Mouse (Mus musculus) limb, embryonic 10.5 days (tissue): ENCODE measurements around the gene Pga5. TPM values are rescaled to one million over a fixed set of nuclear protein-coding genes. Genes with fewer than 3 reads are reported as not detected.
A peak's percentile ranks its signal among the peaks of the same experiment; 100 is the strongest.

Experiments
- DNase-seq: peaks from one replicate; pipeline ENCODE4 v3.0.0-alpha.2; 2017; ENCODE audit warnings: low spot score
- H3K27ac ChIP-seq: fragments of 300-500 bp; sonication (generic); 2 replicates; pipeline ENCODE4 v1.5.1; 2016; ENCODE audit warnings: mild to moderate bottlenecking
- H3K27me3 ChIP-seq: fragments of 300-500 bp; sonication (generic); 2 replicates; pipeline ENCODE4 v1.6.1; 2016; ENCODE audit warnings: low read depth, mild to moderate bottlenecking; ENCODE audit not compliant: poor library complexity, severe bottlenecking
- H3K36me3 ChIP-seq: fragments of 300-500 bp; sonication (generic); 2 replicates; pipeline ENCODE4 v1.6.1; 2016; ENCODE audit warnings: mild to moderate bottlenecking, moderate library complexity
- H3K4me1 ChIP-seq: fragments of 300-500 bp; sonication (generic); 2 replicates; pipeline ENCODE4 v1.6.1; 2016
- H3K4me3 ChIP-seq: fragments of 300-500 bp; sonication (generic); 2 replicates; pipeline ENCODE4 v1.5.1; 2016; ENCODE audit warnings: mild to moderate bottlenecking, moderate library complexity
- H3K9me3 ChIP-seq: fragments of 300-500 bp; sonication (generic); replicated peaks from 2 replicates; pipeline ENCODE4 v1.6.1; 2016; ENCODE audit warnings: mild to moderate bottlenecking
- WGBS: fragments of 180-500 bp; shearing (Covaris S2); methylation state at CpG from one replicate; pipeline ENCODE4 v1.1.7; 2016; 5-methylcytosine and 5-hydroxymethylcytosine counted together
- polyA plus RNA-seq: library from polyadenylated mRNA; unstranded; fragments of >200 nt; fragmentation: Nextera tagmentation; extraction: Ambion mirVana; gene quantifications from 2 replicates; pipeline ENCODE4 v1.2.1, GENCODE M21; 2016

Pga5 gene
- polyA plus RNA-seq, 1 experiment from 2014 or later: not detected

DNA sequence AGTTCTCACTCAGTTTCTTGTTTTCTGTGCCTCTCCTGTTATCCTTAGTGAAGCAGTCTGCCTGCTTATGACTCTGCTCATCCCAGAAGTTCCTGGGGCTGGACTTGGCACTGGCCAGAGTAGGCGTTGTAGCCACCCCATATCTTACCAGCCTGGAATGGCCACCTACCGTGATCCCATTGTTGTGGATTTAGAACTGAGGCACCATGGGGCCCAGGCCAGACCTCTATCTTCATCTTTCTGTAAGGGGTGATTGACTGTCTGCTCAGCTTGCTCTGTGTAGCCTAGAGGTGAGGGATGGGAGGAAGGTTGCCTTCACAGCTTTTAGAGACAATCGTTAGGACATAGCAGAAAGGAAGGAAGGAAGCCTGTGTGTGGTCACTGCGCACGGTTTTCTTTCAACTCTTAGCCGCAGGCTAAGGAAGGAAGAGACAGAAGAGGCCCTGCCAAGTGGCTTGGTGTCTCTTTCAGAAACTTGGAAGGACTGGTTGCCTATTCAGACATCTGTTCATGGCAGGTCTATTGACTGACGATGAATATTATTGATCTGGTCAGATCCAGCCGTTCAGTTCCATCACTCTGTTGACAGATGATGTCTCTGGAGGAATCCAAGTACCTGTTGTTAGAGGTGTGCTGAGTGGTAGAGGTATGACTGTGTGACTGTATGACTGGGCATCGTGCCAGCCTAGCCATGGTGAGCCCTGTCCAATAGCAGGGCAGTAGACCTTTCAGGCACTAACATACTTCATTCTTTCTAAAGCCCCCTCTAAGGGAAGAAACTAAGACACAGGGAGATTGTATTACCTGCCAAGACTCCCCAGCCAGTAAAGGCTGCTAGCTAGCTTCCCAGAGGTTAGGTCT is 20.5 kb upstream of the Pga5 start:
- Histone ChIP-seq H3K4me3 (no peak overlapping the region), H3K27me3 (no peaks in the 10 kb centered on the region), H3K9me3 (no peaks in the 10 kb centered on the region), H3K27ac (no peak overlapping the region), H3K4me1 (peaks cover 45% of the 10 kb centered on the region), H3K36me3 (no peaks in the 10 kb centered on the region)
- no peak for DNase-seq
- 83% methylated on average over 9 of the region's 9 CpGs for WGBS

DNA sequence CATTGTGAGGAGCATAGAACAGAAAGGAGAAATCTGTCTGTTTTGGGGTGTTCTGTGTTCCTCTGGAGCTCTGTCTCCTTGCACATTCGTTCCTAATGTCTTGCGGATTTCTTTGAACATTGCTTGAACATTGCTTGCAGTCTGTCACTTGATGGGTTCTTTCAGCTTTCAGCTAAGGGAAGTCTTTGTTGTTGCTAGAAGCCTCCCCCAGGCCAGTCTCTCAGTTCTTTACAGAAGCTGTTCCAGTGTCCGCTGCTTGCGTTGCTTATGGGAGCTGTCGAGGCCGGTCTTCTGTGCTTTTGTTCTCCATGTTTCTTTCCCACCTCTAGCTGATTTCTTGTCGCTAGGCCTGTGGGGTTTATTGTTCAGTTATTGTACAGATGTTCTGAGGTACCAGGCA is 17.9 kb upstream of the Pga5 start:
- DNase-seq: no peak
- no peak overlapping the region for H3K4me3 ChIP-seq
- 82% methylated on average over 7 of the region's 7 CpGs for WGBS
- H3K27me3 ChIP-seq: no peaks in the 10 kb centered on the region
- peaks cover 34% of the 10 kb centered on the region for H3K4me1 ChIP-seq
- H3K36me3 ChIP-seq: 0 out of 2 replicates have a peak, but pooled peaks cover 3% of the 10 kb centered on the region
- no peaks in the 10 kb centered on the region for H3K9me3 ChIP-seq
- H3K27ac ChIP-seq: no peak overlapping the region

DNA sequence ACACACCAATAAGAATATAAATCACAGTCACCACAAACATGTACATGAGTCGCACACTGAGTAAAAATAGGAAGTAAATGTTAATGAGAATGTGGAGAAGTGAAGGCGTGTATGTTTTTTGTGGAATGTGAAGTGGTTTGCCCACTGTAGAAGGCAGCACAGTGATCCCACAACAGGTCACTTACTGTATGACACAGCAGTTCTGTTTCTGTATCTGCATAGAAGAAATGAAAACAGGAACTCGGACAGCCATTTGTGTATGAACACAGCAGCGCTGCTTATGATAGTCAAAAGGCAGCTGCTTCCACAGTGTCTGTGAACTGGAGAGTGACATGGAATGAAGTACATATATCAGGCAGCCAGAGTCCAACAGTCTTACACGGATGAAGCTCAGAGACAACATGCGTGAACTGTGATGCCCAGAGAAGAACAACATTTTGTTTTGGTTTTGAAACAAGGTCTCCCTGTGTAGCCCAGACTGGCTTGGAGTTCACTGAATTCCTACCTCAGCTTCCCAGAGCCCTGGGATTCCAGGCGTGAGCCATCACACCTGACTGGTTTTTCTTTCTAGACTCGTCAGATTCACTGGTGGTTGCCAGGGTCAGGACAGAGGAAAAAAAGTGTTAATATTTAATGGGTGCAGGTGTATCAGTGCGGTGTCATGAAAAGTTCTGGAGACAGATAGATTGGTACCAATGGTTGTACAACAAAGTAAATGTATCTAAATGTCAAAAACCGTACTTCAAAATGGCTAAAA is 16.2 kb upstream of the Pga5 start:
- Histone ChIP-seq H3K27me3 (no peaks in the 10 kb centered on the region), H3K4me1 (peaks cover 39% of the 10 kb centered on the region), H3K4me3 (no peak overlapping the region), H3K9me3 (no peaks in the 10 kb centered on the region), H3K36me3 (0 out of 2 replicates have a peak, but pooled peaks cover 3% of the 10 kb centered on the region), H3K27ac (no peak overlapping the region)
- 91% methylated on average over 10 of the region's 10 CpGs for WGBS
- DNase-seq: no peak

DNA sequence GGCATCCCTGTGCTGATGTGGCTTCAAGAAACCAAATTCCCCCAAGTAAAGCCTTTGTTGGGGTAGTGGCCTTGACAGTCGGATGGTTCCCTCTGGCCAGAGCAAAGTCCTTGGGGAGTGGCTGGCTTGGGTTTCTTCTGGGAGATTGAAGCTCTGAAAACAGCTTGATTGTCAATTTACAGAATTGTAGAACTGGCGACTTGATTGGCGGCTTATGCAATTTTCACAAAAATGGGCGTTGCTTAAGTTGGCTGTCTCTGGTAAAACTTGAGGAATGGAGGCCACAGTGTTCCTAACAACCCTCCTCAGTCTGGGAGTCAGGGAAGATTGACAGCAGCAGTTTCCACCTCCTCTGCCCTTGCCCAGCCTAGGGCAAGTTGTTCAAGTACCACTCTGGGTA is 14.5 kb upstream of the Pga5 start:
- no peaks in the 10 kb centered on the region for H3K9me3 ChIP-seq
- no peak for DNase-seq
- 0 out of 2 replicates have a peak, but pooled peaks cover 3% of the 10 kb centered on the region for H3K36me3 ChIP-seq
- WGBS: 92% methylated on average over 4 of the region's 4 CpGs
- no peak overlapping the region for H3K27ac ChIP-seq
- H3K4me1 ChIP-seq: peaks cover 40% of the 10 kb centered on the region
- H3K27me3 ChIP-seq: no peaks in the 10 kb centered on the region
- no peak overlapping the region for H3K4me3 ChIP-seq

DNA sequence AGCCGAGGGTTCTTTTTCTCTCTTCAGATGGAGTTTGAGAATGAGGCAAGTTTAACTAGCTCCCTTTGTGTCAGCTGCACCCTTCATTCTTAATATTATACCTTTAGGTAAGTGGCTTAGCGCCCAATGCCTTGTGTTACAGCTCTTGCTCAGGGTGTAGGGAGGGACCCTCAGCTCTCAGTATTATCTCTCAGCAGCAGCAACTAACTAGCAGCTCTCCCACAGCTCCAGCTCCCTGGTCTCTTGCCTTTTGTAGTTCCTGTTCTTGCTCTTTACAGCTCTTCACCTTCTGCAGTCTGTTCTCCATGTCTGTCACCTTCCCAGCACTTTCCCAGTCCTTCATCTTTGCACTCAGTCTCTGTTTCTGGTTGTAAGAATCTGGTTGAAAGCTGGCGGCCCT is 13.8 kb upstream of the Pga5 start:
- H3K27ac ChIP-seq: no peak overlapping the region
- H3K27me3 ChIP-seq: no peaks in the 10 kb centered on the region
- H3K4me1 ChIP-seq: peaks cover 35% of the 10 kb centered on the region
- no peak for DNase-seq
- 0 out of 2 replicates have a peak, but pooled peaks cover 3% of the 10 kb centered on the region for H3K36me3 ChIP-seq
- no peak overlapping the region for H3K4me3 ChIP-seq
- no peaks in the 10 kb centered on the region for H3K9me3 ChIP-seq
- WGBS: 76% methylated on average over 3 of the region's 3 CpGs

DNA sequence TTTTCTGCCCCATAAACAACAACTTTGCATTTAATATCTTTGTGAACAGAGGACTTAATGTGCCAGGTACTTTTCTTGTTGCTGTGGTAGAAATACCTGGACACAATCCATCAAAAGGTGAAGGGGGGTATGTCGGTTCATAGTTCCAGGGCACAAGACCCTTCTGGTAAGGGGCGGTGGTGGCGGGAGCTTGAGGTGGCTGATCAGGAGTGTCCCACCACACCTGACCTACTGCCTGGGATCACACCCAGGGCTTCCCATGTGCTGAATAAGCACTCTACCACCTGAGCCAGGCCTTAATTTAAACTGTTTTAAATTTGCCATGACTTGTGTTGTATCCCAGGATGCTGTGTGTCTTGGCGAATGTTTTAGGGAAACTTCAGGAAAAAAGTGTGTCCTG is 13.2 kb upstream of the Pga5 start:
- no peak for DNase-seq
- Histone ChIP-seq H3K4me1 (peaks cover 34% of the 10 kb centered on the region), H3K9me3 (no peaks in the 10 kb centered on the region), H3K36me3 (0 out of 2 replicates have a peak, but pooled peaks cover 3% of the 10 kb centered on the region), H3K27me3 (no peaks in the 10 kb centered on the region), H3K4me3 (no peak overlapping the region), H3K27ac (no peak overlapping the region)
- WGBS: 95% methylated on average over 4 of the region's 4 CpGs

DNA sequence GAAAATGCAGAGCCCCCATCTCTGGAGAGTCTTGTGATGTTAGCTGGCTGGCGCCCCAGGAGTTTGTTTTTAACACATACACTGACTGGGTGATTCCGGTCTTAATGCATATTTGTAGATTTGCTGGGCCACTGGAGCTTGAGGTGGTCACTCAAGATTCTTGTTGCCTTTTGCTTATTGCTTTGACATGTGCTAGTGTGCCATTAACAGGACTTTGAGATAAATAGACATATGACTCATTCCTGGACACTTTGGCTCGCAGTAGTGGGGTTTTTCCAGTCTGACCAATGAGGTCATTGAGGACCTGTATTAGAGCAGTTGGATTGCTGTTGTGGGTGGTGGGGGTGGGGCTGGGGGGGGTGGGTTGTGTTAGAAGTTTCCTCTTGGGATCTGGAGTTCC is 12.5 kb upstream of the Pga5 start:
- 86% methylated on average over 3 of the region's 3 CpGs for WGBS
- H3K27ac ChIP-seq: 0 out of 2 replicates have a peak overlapping the region, but pooled peaks have one; percentile 97

DNA sequence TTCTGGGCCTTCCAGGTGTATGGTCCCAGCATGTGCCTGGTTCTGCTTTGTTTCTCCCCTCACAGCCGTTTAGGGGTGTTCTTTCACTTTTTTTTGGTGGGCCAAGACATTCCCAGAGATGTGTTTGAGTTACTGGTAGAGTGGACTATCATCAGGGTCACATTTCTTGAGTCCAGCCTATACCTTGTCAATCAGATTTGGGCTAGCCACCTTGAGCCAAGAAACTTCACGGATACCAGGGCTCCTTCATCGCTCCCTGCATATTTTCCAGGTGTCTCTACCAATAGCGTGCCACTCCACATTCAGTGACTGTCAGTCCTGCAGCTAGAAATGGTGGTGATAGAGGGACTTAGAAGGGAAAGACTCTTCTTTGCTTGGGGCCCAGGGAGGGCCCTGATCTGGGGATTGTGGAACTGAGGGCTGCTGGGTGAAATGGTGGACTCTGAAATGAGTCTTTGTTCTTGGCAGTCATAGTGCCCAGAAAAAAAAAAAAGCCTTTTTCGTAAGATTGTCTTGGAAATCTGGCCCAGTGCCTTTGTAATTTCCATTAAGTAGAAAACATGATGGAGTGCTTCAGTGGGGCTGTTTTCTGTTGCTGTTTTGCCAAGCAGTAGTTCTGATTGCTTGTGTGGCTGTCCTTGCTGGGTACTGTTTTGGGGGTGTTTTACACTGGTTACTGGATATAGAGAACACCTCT is 11.7 kb upstream of the Pga5 start:
- Histone ChIP-seq H3K4me1 (peaks cover 25% of the 10 kb centered on the region), H3K36me3 (0 out of 2 replicates have a peak, but pooled peaks cover 3% of the 10 kb centered on the region)

More for the DNA sequence above, 12.5 kb upstream of the Pga5 start:
- DNase-seq: no peak
- Histone ChIP-seq H3K9me3 (no peaks in the 10 kb centered on the region), H3K4me1 (peaks cover 26% of the 10 kb centered on the region), H3K27me3 (no peaks in the 10 kb centered on the region), H3K4me3 (peak overlapping the region; percentile 90; the same call in 1 of the 2 replicates), H3K36me3 (0 out of 2 replicates have a peak, but pooled peaks cover 3% of the 10 kb centered on the region)

DNA sequence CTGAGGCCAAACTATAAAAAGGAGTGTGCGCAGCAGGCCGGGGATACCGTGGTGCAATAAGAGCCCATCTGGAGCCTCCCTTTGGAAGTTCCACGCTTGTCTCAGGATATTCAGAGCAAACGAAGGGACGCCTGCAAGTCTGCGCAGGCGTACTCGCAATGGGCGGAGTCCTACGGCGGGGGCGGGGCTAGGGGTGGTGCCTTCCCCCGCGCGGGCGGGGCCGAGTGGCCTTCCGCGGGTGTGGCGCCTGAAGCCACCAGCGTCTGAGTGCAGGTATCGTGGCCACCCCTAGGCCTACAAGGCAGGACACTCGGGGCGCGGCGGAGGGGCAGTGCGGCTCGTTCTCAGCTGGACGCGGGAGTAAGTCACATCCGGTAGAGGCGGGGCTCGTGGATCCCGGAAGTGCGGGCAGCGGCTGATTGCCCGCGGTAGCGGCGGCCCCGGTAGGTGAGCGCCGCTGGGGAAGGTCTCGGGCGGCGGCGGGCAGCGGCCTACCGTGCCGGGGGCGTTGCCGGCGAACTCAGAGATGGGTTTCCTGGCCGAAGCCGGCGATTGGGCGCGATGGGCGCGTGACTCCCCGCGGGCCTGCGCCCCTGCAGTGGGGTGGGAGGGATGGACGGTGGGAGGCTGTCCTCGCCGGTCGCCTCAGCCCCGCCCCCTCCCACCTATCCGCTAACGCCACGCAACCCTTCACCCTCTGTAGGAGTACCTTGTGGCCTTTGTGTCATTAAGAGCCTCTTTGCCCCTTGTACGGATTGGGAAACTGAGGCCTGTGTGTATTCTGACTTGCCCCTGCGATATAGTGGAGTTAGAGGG is 10.9 kb upstream of the Pga5 start, which contains the start of gene Vps37c:
Gene Vps37c, plus strand, starts transcription at position 199 of the 816 bp plus-strand sequence.
- DNase-seq: peak; percentile 95
- no peaks in the 10 kb centered on the region for H3K9me3 ChIP-seq
- H3K27ac ChIP-seq: peak within 1 kb of the TSS; percentile 97
- no peaks in the 10 kb centered on the region for H3K27me3 ChIP-seq
- peak within 1 kb of the TSS; percentile 90 for H3K4me3 ChIP-seq
- H3K4me1 ChIP-seq: peaks cover 25% of the 10 kb centered on the region
- H3K36me3 ChIP-seq: 0 out of 2 replicates have a peak, but pooled peaks cover 3% of the 10 kb centered on the region
- under 1% methylated on average over 74 of the region's 74 CpGs for WGBS

More for the DNA sequence above, 11.7 kb upstream of the Pga5 start:
- no peaks in the 10 kb centered on the region for H3K9me3 ChIP-seq
- no peak for DNase-seq
- H3K27ac ChIP-seq: peak overlapping the region; percentile 97
- WGBS: 74% methylated on average over 5 of the region's 5 CpGs
- H3K4me3 ChIP-seq: peak overlapping the region; percentile 90
- H3K27me3 ChIP-seq: no peaks in the 10 kb centered on the region

DNA sequence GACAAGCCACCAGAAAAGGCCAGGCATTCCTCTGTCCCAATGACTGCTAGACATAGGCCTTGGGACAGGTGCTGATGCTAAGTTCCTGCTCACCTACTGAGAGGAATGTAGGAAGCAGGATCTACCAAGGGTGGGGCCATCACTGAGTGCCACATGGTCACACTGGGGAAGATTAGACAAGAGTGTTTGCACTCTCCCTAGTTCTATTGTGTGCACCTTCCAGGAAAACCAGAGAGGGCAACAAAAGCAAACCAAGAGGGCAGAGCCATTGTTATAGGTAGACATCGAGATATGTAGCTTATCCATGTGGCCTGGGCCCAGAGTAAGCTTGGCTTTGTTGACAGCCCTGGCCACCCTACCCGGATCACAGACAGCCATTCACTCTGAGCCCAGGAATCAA is 7.9 kb upstream of the Pga5 start:
- no peak for DNase-seq
- Histone ChIP-seq H3K4me3 (no peak overlapping the region), H3K36me3 (no peaks in the 10 kb centered on the region), H3K27ac (no peak overlapping the region), H3K9me3 (no peaks in the 10 kb centered on the region), H3K27me3 (no peaks in the 10 kb centered on the region), H3K4me1 (peaks cover 25% of the 10 kb centered on the region)
- 93% methylated on average over 2 of the region's 2 CpGs for WGBS

DNA sequence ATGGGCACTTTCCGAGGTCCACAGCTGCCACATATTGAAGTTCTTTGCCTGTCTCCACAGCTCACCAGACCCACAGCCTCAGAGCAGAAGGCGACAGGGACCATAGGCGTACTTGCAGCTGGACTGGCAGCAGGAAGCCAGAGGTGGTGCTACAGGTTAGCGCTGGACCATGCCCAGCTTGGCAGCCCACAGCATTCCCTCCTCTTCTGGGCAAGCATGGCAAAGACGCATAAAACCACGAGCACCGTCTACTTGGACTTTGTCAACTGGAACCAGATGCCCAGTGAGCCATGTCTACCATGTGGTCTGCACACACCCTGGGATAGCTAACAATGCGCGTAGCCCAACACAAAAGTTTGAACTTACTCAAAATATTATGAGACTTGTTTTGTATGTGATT is 7.2 kb upstream of the Pga5 start:
- Histone ChIP-seq H3K4me1 (peaks cover 22% of the 10 kb centered on the region), H3K9me3 (no peaks in the 10 kb centered on the region), H3K4me3 (no peak overlapping the region), H3K27me3 (no peaks in the 10 kb centered on the region), H3K36me3 (no peaks in the 10 kb centered on the region), H3K27ac (no peak overlapping the region)
- DNase-seq: no peak
- WGBS: 93% methylated on average over 9 of the region's 9 CpGs

DNA sequence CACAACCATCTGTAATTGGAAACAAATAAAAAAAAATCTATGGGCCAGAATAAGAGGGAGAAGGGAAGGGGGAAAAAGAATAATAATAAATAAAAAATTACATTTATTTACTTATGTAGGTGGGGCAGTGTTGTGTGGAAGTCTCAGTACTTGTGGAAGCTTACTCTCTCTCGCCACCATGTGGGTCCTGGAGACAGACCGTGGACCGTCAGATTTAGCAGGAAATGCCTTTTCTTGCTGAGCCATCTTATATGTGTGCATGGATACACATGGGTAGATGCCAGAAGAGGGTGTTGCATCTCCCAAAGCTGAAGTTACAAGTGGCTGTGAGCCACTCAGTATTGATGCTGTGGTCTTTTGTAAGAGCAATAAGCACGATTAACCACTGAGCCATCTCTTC is 3.7 kb upstream of the Pga5 start:
- H3K27me3 ChIP-seq: no peaks in the 10 kb centered on the region
- H3K4me3 ChIP-seq: no peak overlapping the region
- no peaks in the 10 kb centered on the region for H3K4me1 ChIP-seq
- no peaks in the 10 kb centered on the region for H3K36me3 ChIP-seq
- no peak for DNase-seq
- no peak overlapping the region for H3K27ac ChIP-seq
- no peaks in the 10 kb centered on the region for H3K9me3 ChIP-seq
- WGBS: 77% methylated on average over 4 of the region's 4 CpGs
